Mouse (Mus musculus): ENCODE measurements around the gene Nfam1. TPM values are rescaled to one million over a fixed set of nuclear protein-coding genes. Genes with fewer than 3 reads are reported as not detected.

Gene Nfam1
- polyA plus RNA-seq, 1 experiment from 2014 or later, result 2.8 TPM

Other genes starting within 250 kb of the Nfam1 start
- not detected in 2 replicates for gene Cyp2d26, start 239.0 kb downstream of the Nfam1 start, polyA plus RNA-seq (2016; fragmentation: Nextera tagmentation; extraction: Ambion mirVana)
- gene Tcf20, start 45.4 kb downstream of the Nfam1 start, polyA plus RNA-seq (2016; fragmentation: Nextera tagmentation; extraction: Ambion mirVana), result 6.7 and 6.9 TPM in 2 replicates
- gene Serhl, start 56.2 kb upstream of the Nfam1 start, polyA plus RNA-seq (2016; fragmentation: Nextera tagmentation; extraction: Ambion mirVana), result 57.1 and 58.9 TPM in 2 replicates
- gene Rrp7a, start 89.5 kb upstream of the Nfam1 start, polyA plus RNA-seq (2016; fragmentation: Nextera tagmentation; extraction: Ambion mirVana), result 85.3 and 85.4 TPM in 2 replicates
- 180 and 190 TPM in 2 replicates for gene Poldip3, start 116.1 kb upstream of the Nfam1 start, polyA plus RNA-seq (2016; fragmentation: Nextera tagmentation; extraction: Ambion mirVana)
- 240 and 270 TPM in 2 replicates for gene Cyb5r3, start 139.3 kb upstream of the Nfam1 start, polyA plus RNA-seq (2016; fragmentation: Nextera tagmentation; extraction: Ambion mirVana)
- gene A4galt, start 218.5 kb upstream of the Nfam1 start, polyA plus RNA-seq (2016; fragmentation: Nextera tagmentation; extraction: Ambion mirVana), result 1.2 and 1.5 TPM in 2 replicates